Mouse (Mus musculus): ENCODE results near the gene Arhgef28.

GRCm38 (mm10) chr13:97900380-97900758 lies 305.9 kb downstream of the Arhgef28 start:
- TF ChIP-seq CTCF (IDR thresholded peaks at IDR 0.05; ENCODE audit: control insufficient read depth, insufficient read depth, insufficient read length) (no peak), MYOD1 (IDR thresholded peaks at IDR 0.05; ENCODE audit: control insufficient read depth, insufficient read length, low read depth) (no peak), MYOG (IDR thresholded peaks at IDR 0.05; ENCODE audit: control insufficient read depth, extremely low read depth, insufficient read length) (no peak), USF1 (IDR thresholded peaks at IDR 0.05; ENCODE audit: low read depth) (no peak), MAX (IDR thresholded peaks at IDR 0.05) (no peak)

All from C2C12 (cell line).